Mouse (Mus musculus) right cerebral cortex, adult 2 months (tissue): ENCODE measurements around the gene Dcakd.

Experiments
- DNase-seq, 2 experiments: peaks; one replicate each; pipeline ENCODE4 v3.0.0; 2021 to 2022; ENCODE audit warnings: low spot score in 2 of 2

Dcakd gene

GRCm38 (mm10) chr11:103005254-103005981 lies 22.7 kb downstream of the Dcakd start:
- DNase-seq: no peak

- no peak for DNase-seq
Measured at GRCm38 (mm10) chr11:103004852-103005251, 23.3 kb downstream of the Dcakd start.

- DNase-seq: peak; percentile 80 to 83
Measured at GRCm38 (mm10) chr11:103003210-103003609, 24.9 kb downstream of the Dcakd start.

- no peak for DNase-seq
Measured at GRCm38 (mm10) chr11:103001063-103001462, 27.1 kb downstream of the Dcakd start.

GRCm38 (mm10) chr11:103000111-103000510 lies 28.0 kb downstream of the Dcakd start:
- no peak for DNase-seq

GRCm38 (mm10) chr11:102999317-102999970 lies 28.7 kb downstream of the Dcakd start:
- no peak for DNase-seq

GRCm38 (mm10) chr11:102998577-102999316 lies 29.4 kb downstream of the Dcakd start:
- no peak for DNase-seq

- no peak for DNase-seq
Measured at GRCm38 (mm10) chr11:102998254-102998576, 29.9 kb downstream of the Dcakd start.

GRCm38 (mm10) chr11:102996991-102997770 lies 31.0 kb downstream of the Dcakd start:
- DNase-seq: no peak

- peak in 1 of 2 experiments; percentile 43 for DNase-seq
Measured at GRCm38 (mm10) chr11:102996385-102996784, 31.7 kb downstream of the Dcakd start.

- no peak for DNase-seq
Measured at GRCm38 (mm10) chr11:102994952-102995351, 33.2 kb downstream of the Dcakd start.

- no peak for DNase-seq
Measured at GRCm38 (mm10) chr11:102993420-102994029, 34.6 kb downstream of the Dcakd start.

GRCm38 (mm10) chr11:102992940-102993339 lies 35.2 kb downstream of the Dcakd start:
- DNase-seq: peak; percentile 70 to 72

- no peak for DNase-seq
Measured at GRCm38 (mm10) chr11:102991681-102992080, 36.5 kb downstream of the Dcakd start.

- peak; percentile 38 to 43 for DNase-seq
Measured at GRCm38 (mm10) chr11:102990152-102990663, 37.9 kb downstream of the Dcakd start.

GRCm38 (mm10) chr11:102989641-102990151 lies 38.4 kb downstream of the Dcakd start:
- no peak for DNase-seq

GRCm38 (mm10) chr11:102985160-102985559 lies 43.0 kb downstream of the Dcakd start:
- no peak for DNase-seq

GRCm38 (mm10) chr11:102984615-102985014 lies 43.5 kb downstream of the Dcakd start:
- no peak for DNase-seq

GRCm38 (mm10) chr11:102984086-102984485 lies 44.0 kb downstream of the Dcakd start:
- no peak for DNase-seq

GRCm38 (mm10) chr11:102981151-102981890 lies 46.8 kb downstream of the Dcakd start:
- DNase-seq: no peak
